Mouse (Mus musculus) kidney, embryonic 14.5 days (tissue): Measurements from ENCODE around the gene Gm10073. TPM values are rescaled to one million over a fixed set of nuclear protein-coding genes. Genes with fewer than 3 reads are reported as not detected.

Experiments used
- ATAC-seq: fragments of 200-750 bp; cut with Nextera tagmentation; 2 replicates; pipeline ENCODE4 v1.8.0; 2017; ENCODE audit warnings: moderate number of reproducible peaks, mild to moderate bottlenecking, moderate TSS enrichment, moderate library complexity; ENCODE audit not compliant: low FRiP score, low TSS enrichment
- H3K27ac ChIP-seq: fragments of 300-500 bp; sonication (generic); 2 replicates; pipeline ENCODE4 v1.5.1; 2014; ENCODE audit warnings: low read depth, mild to moderate bottlenecking, low read length, moderate library complexity, mixed read lengths
- H3K27me3 ChIP-seq: fragments of 300-500 bp; sonication (generic); 2 replicates; pipeline ENCODE4 v1.6.1; 2014; ENCODE audit warnings: mild to moderate bottlenecking, low read length; ENCODE audit not compliant: control insufficient read depth, insufficient read depth
- H3K36me3 ChIP-seq: fragments of 300-500 bp; sonication (generic); 2 replicates; pipeline ENCODE4 v1.6.1; 2014; ENCODE audit warnings: low read length, mixed read lengths; ENCODE audit not compliant: control insufficient read depth, insufficient read depth
- H3K4me1 ChIP-seq: fragments of 300-500 bp; sonication (generic); 2 replicates; pipeline ENCODE4 v1.6.1; 2014; ENCODE audit warnings: low read length, mixed read lengths; ENCODE audit not compliant: control insufficient read depth, insufficient read depth
- H3K4me2 ChIP-seq: fragments of 300-500 bp; sonication (generic); replicated peaks from 2 replicates; pipeline ENCODE4 v1.6.1; 2014; ENCODE audit warnings: low read depth, mild to moderate bottlenecking, low read length
- H3K4me3 ChIP-seq: fragments of 300-500 bp; sonication (generic); 2 replicates; pipeline ENCODE4 v1.5.1; 2014; ENCODE audit warnings: mild to moderate bottlenecking, low read length
- H3K9ac ChIP-seq: fragments of 300-500 bp; sonication (generic); 2 replicates; pipeline ENCODE4 v1.6.1; 2014; ENCODE audit warnings: low read depth, mild to moderate bottlenecking, low read length, moderate library complexity
- H3K9me3 ChIP-seq: fragments of 300-500 bp; sonication (generic); 2 replicates; pipeline ENCODE4 v1.6.1; 2016; ENCODE audit warnings: low read length; ENCODE audit not compliant: control insufficient read depth
- WGBS: fragments of 180-500 bp; shearing (Covaris S2); extraction: QIAGEN DNeasy Blood & Tissue Kit; methylation state at CpG from one replicate; pipeline ENCODE4 v1.1.7; 2014; 5-methylcytosine and 5-hydroxymethylcytosine counted together
- polyA plus RNA-seq: library from polyadenylated mRNA; unstranded; fragments of >200 nt; fragmentation: Nextera tagmentation; extraction: Ambion mirVana; gene quantifications from 2 replicates; pipeline ENCODE4 v1.2.1, GENCODE M21; 2014

Gm10073 gene
- polyA plus RNA-seq, 1 experiment from 2014 or later = 11.6 TPM

DNA sequence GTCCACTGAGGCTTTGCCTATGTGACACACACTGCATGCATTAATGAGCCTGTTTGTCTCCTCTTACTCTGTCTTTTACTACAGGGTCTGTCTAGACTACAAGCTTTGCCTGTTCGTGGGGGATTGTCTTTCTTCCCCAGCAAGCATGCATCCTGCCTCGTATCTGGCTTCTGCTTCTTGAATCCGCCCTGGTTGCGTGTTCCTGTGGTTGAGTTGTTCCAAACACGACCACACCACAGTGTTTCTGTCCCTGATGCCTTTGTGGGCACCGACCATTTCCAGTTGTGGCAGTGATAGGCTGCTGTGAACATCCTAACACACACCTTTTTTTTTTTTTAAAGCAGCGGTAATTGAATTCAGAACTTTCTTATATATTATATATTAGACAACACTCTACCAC, 39.6 kb downstream of the Gm10073 start:
- no peak overlapping the region for H3K27ac ChIP-seq
- ATAC-seq = no peak
- no peak overlapping the region for H3K4me3 ChIP-seq
- H3K9ac ChIP-seq = no peak overlapping the region
- H3K36me3 ChIP-seq = peaks cover 5% of the 10 kb centered on the region; the same call in 1 of the 2 replicates
- H3K27me3 ChIP-seq = no peaks in the 10 kb centered on the region
- no peaks in the 10 kb centered on the region for H3K4me1 ChIP-seq
- no peak overlapping the region for H3K4me2 ChIP-seq
- 77% methylated on average over 7 of the region's 7 CpGs for WGBS
- H3K9me3 ChIP-seq = no peaks in the 10 kb centered on the region; the same call in 1 of the 2 replicates

DNA sequence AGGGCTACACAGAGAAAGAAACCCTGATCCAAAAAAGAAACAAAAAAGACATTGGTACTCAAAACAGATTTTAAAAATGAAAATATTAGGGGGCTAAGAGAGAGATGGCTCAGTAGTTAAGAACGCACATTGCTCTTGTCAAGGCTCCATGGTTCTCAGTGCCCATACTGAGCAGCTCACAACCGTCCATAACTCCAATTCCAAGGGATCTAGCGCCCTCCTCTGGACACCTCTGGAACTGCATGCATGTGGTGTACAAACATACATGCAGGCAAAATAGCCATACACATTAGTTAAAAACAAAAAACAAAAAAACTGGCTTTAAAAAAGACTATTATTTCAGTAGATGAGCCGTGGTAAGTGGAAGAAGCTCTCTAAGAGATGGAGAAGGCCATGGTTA, 42.7 kb downstream of the Gm10073 start:
- H3K9me3 ChIP-seq = no peaks in the 10 kb centered on the region; the same call in 1 of the 2 replicates
- WGBS = 74% methylated on average over 4 of the region's 4 CpGs
- no peak for ATAC-seq
- H3K4me1 ChIP-seq = no peaks in the 10 kb centered on the region
- H3K9ac ChIP-seq = no peak overlapping the region
- no peaks in the 10 kb centered on the region for H3K27me3 ChIP-seq
- H3K4me3 ChIP-seq = no peak overlapping the region
- H3K27ac ChIP-seq = no peak overlapping the region
- no peak overlapping the region for H3K4me2 ChIP-seq
- no peaks in the 10 kb centered on the region for H3K36me3 ChIP-seq

GRCm38 (mm10) chr8:106529885-106530482, 43.3 kb downstream of the Gm10073 start:
- Histone ChIP-seq H3K4me3 (no peak overlapping the region), H3K9ac (no peak overlapping the region), H3K9me3 (no peaks in the 10 kb centered on the region; the same call in 1 of the 2 replicates), H3K27me3 (no peaks in the 10 kb centered on the region), H3K4me1 (no peaks in the 10 kb centered on the region), H3K27ac (no peak overlapping the region), H3K36me3 (no peaks in the 10 kb centered on the region), H3K4me2 (no peak overlapping the region)
- WGBS = 93% methylated on average over 10 of the region's 10 CpGs
- no peak for ATAC-seq

DNA sequence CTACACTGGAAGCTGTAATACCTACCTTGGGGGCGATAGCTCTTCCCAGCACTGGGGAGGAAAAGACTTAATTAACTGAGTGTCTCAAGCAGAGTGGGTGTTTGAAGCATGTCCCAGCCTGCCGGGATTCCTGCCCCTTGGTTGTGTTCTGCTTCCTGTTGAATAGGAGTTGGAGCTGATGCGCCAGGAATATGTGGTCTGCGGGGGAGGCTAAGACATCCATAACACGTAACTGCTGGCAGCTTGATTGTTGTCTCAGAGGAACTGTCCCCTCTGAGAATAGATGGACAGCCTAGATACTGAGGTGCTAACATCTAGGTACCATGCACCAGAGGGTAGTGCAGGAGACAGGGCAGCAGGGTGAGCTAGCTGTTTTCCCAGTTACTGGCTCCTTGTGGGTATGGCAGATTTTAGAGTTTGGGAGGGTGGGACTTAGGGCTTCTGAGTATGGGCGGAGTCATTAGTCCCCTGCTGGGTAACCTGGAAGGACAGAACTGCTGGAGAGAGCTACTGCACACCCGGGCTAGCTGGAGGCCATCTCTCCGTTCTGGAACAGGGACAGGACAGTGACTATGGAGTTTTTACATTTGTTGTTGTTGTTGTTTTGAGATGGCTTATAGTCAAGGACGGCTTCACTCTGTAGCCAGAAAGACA, 44.5 kb downstream of the Gm10073 start:
- Histone ChIP-seq H3K27ac (no peak overlapping the region), H3K27me3 (no peaks in the 10 kb centered on the region), H3K9ac (no peak overlapping the region), H3K9me3 (no peaks in the 10 kb centered on the region; the same call in 1 of the 2 replicates), H3K4me2 (no peak overlapping the region), H3K4me3 (no peak overlapping the region), H3K36me3 (no peaks in the 10 kb centered on the region), H3K4me1 (no peaks in the 10 kb centered on the region)
- no peak for ATAC-seq
- 72% methylated on average over 9 of the region's 9 CpGs for whole genome bisulfite sequencing

DNA sequence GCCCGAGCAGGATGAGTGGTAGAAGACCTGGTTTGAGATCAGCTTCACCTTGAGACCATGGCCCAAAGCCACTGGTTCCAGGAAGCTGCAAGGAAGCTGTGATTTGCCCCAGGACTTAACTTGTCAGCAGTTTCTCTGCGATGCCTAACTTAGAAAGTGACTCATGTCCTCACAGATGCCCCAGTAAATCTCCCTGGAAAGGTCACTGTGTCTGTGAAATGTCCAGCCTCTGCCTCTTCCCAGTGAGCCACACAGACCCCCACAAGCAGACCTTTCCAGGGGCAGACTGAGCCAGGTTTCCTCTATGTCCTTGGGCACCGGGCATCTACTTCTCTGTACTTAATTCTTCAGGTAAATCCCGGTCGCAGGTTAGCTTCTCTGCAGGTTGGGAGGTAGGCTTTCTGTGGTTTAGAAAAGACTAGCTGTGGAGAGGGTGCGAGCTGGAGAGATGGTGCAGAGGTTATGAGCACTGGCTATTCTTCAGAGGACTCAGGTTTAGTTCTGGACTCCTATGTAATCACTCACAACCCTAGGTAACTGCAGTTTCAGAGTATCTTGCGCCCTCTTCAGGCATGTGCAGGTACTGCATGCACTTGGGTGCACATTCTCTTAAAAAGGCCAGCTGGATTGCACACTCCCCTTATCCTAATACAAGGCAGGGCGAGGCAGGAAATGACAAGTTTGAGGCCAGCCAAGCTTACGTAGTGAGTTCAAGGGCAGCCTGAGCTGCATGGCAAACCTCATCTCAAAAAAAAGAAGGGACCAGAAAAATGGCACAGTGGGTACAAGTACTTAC, 45.8 kb downstream of the Gm10073 start:
- Histone ChIP-seq H3K4me1 (0 out of 2 replicates have a peak, but pooled peaks cover 2% of the 10 kb centered on the region), H3K9me3 (no peaks in the 10 kb centered on the region; the same call in 1 of the 2 replicates), H3K27me3 (no peaks in the 10 kb centered on the region), H3K4me3 (no peak overlapping the region), H3K36me3 (no peaks in the 10 kb centered on the region), H3K4me2 (no peak overlapping the region), H3K9ac (no peak overlapping the region), H3K27ac (no peak overlapping the region)
- WGBS = 86% methylated on average over 9 of the region's 9 CpGs
- ATAC-seq = no peak

DNA sequence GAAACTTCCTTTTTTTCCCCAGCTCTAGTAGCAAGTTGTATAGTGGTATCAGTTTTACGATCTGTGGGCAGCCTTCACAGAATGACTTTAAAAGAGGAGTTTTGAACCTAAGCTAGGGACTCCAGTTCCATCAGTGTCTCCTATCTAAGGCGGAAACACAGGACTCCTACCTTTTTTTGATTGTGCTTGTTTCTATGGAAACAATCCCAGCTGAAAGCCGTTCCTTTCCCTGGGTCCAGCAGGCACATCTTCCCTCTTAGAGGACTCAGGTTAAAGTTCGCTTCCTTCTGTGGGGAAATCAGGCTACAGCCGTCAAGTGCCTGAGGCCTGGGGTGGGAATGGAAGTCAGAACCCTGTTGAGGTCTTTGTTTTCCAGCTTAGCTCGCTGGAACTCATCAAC, 46.5 kb downstream of the Gm10073 start:
- H3K36me3 ChIP-seq = no peaks in the 10 kb centered on the region
- H3K27ac ChIP-seq = no peak overlapping the region
- H3K4me1 ChIP-seq = 0 out of 2 replicates have a peak, but pooled peaks cover 2% of the 10 kb centered on the region
- H3K27me3 ChIP-seq = no peaks in the 10 kb centered on the region
- H3K9me3 ChIP-seq = no peaks in the 10 kb centered on the region; the same call in 1 of the 2 replicates
- H3K9ac ChIP-seq = no peak overlapping the region
- WGBS = 58% methylated on average over 6 of the region's 6 CpGs
- H3K4me2 ChIP-seq = no peak overlapping the region
- no peak overlapping the region for H3K4me3 ChIP-seq
- no peak for ATAC-seq

Other genes starting within 250 kb of the Gm10073 start
- 0.12 and 0.19 TPM in 2 replicates for gene Smpd3, start 235.5 kb downstream of the Gm10073 start, polyA plus RNA-seq
- gene Zfp90, start 158.1 kb downstream of the Gm10073 start, polyA plus RNA-seq = 15.9 and 19.5 TPM in 2 replicates
- not detected in 2 replicates for gene 6030452D12Rik, start 72.9 kb downstream of the Gm10073 start, polyA plus RNA-seq
- 18.2 and 21.1 TPM in 2 replicates for gene Cdh3, start 62.6 kb downstream of the Gm10073 start, polyA plus RNA-seq
- gene Cdh1, start 29.9 kb upstream of the Gm10073 start, polyA plus RNA-seq = 31.5 and 88.4 TPM in 2 replicates
- 8.5 and 14.5 TPM in 2 replicates for gene Tango6, start 109.6 kb upstream of the Gm10073 start, polyA plus RNA-seq